Mouse (Mus musculus): ENCODE measurements around the gene Plk5.

GRCm38 (mm10) chr10:80367954-80368353 lies 11.7 kb downstream of the Plk5 start:
- no peak for TF ChIP-seq GATA1 (IDR thresholded peaks at IDR 0.05; ENCODE audit: low read length)
- no peak for TF ChIP-seq TAL1 (IDR thresholded peaks at IDR 0.05; ENCODE audit: low read length)

Data from erythroblast, embryonic 14.5 days (primary cell).